Mouse (Mus musculus): ENCODE measurements around the gene Ifna7.
"Not testable (repeated sequence)": the region's sequence is repeated elsewhere in the genome, so short reads cannot be mapped to it uniquely, and the experiment has no call there.

- TF ChIP-seq CTCF (conservative IDR thresholded peaks at IDR 0.05; ENCODE audit: low read length); POU5F1 (IDR thresholded peaks at IDR 0.05; ENCODE audit: borderline replicate concordance, low read length); NANOG (IDR thresholded peaks at IDR 0.05; ENCODE audit: borderline replicate concordance, low read length): not testable (repeated sequence)
These were observed 34.2 kb upstream of the Ifna7 start, which contains the start of gene Ifnz for GRCm38 (mm10) chr4:88781831-88782230.

Measured in E14TG2a.4 (cell line).